19 mouse cellular contexts compared by ENCODE assay signal in genomic region chr5:129111729-129112128, GRCm38 (mm10). TPM values are rescaled to one million over a fixed set of nuclear protein-coding genes. Genes with fewer than 3 reads are reported as not detected.
"Had no signal": no experiment of that assay in that cellular context is flagged by ENCODE, and none has a peak within 500 bp of the region (broad histone marks: within the 10 kb centered on the region; RNA-seq: fewer than 3 reads in every experiment).

No protein-coding gene starts in this region.

- H3K4me1 ChIP-seq: liver, embryonic 13.5 days; liver, embryonic 15.5 days; lung, embryonic 15.5 days; megakaryocyte, embryonic 14.5 days; midbrain, embryonic 13.5 days; neural tube, embryonic 12.5 days; stomach, embryonic 15.5 days had no signal

- ATAC-seq: liver, postnatal 0 days; lung, postnatal 0 days; midbrain, embryonic 13.5 days; midbrain, embryonic 16.5 days had no signal

- H3K27me3 ChIP-seq: liver, embryonic 13.5 days; liver, embryonic 15.5 days; lung, embryonic 15.5 days; midbrain, embryonic 13.5 days; neural tube, embryonic 12.5 days had no signal

- DNase-seq: liver, embryonic 13.5 days; liver, postnatal 0 days; lung, adult 2 months; lung, postnatal 14 days; lung, postnatal 36 days; right cerebral cortex, postnatal 14 days; thymus, adult 2 months; thymus, postnatal 25 days had no signal

- H3K36me3 ChIP-seq: liver, embryonic 13.5 days; liver, embryonic 15.5 days; lung, embryonic 15.5 days; midbrain, embryonic 13.5 days; neural tube, embryonic 12.5 days; stomach, embryonic 15.5 days had no signal

- H3K4me2 ChIP-seq: liver, embryonic 13.5 days; liver, embryonic 15.5 days; lung, embryonic 15.5 days; midbrain, embryonic 13.5 days; neural tube, embryonic 12.5 days; stomach, embryonic 15.5 days had no signal

- H3K9ac ChIP-seq: liver, embryonic 13.5 days; liver, embryonic 15.5 days; liver, postnatal 0 days; lung, embryonic 15.5 days; midbrain, embryonic 13.5 days; neural tube, embryonic 12.5 days; stomach, embryonic 15.5 days had no signal

- H3K27ac ChIP-seq: liver, embryonic 13.5 days; liver, embryonic 15.5 days; lung, embryonic 15.5 days; macrophage; midbrain, embryonic 13.5 days; neural tube, embryonic 12.5 days; stomach, embryonic 15.5 days; stomach, postnatal 0 days had no signal

- H3K9me3 ChIP-seq: liver, embryonic 13.5 days; liver, embryonic 15.5 days; lung, embryonic 15.5 days; megakaryocyte, embryonic 14.5 days; midbrain, embryonic 13.5 days; neural tube, embryonic 12.5 days; stomach, embryonic 15.5 days had no signal

- H3K4me3 ChIP-seq: liver, embryonic 13.5 days; liver, embryonic 15.5 days; lung, embryonic 15.5 days; megakaryocyte, embryonic 14.5 days; midbrain, embryonic 13.5 days; neural tube, embryonic 12.5 days; stomach, embryonic 15.5 days had no signal

RNA-seq across cellular contexts. Expression of gene Adgrd1, which starts 15.2 kb away (rescaled TPM):
- total RNA-seq: monocyte, adult 5-6 weeks had no signal
- polyA plus RNA-seq: macrophage had no signal
